Mouse (Mus musculus) adrenal gland (tissue): ENCODE measurements at regions not wholly inside any gene's neighbourhood (a gene's known extent, or its start where the extent isn't known, plus 50 kb on each side); places are given as distances from the start of the nearest gene placed in this dataset.

Experiments
- intact Hi-C: fragments of 180-260 bp; cut with DNase I; formaldehyde crosslinking; loops from one replicate; pipeline ENCODE4 v1.15.1; 2025

DNA sequence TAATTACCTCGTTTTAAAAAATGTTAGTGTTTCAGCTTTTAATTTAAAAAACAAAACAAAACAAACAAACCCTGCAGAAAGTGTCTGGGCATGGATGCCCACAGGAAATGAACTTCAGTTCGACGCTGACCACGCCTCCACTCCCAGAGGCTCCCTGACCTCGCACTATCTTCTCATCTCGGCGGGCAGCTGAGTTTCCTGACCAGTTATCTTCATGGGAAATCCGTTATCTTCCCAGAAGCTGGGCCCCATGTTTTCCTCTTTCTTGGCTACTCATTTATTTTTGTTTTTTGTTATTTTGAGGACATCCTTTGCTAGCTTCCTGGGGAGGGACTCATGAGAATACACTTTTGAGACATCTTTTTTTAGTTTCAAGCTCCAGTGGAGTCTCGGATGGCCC, 147.6 kb upstream of the Rbms1 start:
- intact Hi-C loops: no loop called here

DNA sequence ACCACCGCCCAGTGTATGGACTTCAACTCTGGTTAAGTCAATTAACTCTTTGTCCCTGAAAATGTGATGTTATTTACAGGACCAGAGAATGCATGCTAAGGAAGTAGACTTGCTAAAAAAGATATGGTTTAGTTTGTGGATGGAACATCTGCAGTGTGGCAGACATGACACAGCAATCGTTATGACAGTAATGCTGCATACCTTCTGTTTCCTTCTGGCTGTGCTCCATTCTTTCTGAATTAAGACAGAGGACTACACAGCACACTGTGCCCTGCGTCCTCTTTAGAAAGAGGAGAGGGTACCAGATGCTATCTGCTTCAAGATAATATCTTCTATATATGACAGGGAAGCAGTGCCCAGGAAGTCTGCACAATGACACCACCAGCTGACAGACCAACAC, 146.6 kb upstream of the Rbms1 start:
- intact Hi-C loops: no loop called here

DNA sequence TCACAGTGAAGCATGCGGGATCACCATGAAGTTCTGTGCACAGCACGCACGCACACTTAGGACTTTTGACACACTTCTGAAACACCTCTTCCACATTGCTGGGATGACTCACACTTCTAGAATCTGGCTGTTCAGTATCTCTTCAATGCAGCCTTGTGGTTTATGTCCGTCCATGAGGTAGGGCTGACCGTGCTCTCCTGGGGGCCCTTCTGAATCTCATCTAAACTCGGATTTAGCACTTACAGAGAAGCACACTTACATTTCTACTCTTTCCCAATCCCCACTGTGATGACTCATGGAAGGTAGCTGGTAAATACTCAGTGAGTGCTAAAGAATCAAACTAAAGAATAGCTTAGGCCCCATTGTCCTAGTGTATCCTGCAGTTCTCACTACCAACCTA, 142.2 kb upstream of the Rbms1 start:
- intact Hi-C loops: no loop called here

DNA sequence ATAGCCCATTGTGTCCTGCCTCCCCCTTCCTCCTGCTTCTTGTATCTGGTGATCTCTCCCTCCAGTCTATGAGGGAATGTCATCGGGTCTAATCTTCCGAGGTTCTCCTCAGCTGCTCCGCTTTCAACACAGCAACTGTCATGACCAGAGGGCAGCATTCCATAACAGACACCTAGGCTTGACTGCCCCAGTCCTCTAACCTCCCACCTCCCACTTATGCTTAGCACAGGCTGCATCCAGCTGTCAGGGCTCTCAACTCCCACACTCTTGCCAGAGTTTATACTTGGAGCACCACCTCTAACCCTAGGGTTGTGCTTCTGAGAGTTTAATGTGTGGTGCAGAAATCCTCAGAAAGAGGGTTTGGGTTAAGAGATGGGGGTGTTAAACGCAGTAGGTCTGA, 137.9 kb upstream of the Rbms1 start:
- intact Hi-C loops: no loop called here

GRCm38 (mm10) chr2:61088501-61088900, 125.5 kb upstream of the Rbms1 start:
- intact Hi-C loops: no loop called here

DNA sequence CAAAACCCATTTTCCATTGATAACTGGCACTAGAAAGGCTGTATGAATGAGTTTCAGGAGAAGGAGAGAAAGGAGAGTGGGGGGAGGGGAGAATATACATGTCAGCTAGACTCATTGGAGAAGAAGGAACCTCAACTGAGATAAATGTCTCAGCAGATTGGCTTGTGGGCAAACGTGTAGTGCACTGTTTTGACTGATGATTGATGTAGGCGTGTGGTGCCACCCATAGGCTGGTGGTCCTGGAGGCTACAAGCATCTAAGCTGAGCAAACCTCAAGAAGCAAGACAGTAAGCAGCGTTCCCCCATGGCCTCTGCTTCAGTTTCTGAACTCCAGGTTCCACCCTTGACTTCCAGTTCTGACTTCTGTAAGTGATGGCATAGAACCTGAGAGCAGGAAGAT, 121.8 kb upstream of the Rbms1 start:
- intact Hi-C loops: no loop called here

DNA sequence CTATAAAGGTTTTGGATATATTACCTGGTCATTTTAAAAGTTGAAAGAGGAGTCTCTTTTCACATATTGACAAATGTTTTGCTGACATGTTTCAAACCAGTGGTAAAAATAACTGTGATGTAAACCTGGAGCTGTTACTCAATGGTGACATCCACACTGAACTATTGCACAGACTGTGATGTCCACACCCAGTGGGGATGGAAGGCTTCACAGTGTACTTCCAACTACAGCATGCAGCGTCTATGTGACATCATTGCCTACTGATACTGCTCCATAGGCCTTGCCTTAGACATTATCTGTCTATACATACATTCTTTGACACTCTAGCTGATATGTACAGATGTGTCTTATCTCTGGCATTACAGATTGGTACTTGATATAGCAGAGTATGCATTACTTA, 120.1 kb upstream of the Rbms1 start:
- intact Hi-C loops: no loop called here

DNA sequence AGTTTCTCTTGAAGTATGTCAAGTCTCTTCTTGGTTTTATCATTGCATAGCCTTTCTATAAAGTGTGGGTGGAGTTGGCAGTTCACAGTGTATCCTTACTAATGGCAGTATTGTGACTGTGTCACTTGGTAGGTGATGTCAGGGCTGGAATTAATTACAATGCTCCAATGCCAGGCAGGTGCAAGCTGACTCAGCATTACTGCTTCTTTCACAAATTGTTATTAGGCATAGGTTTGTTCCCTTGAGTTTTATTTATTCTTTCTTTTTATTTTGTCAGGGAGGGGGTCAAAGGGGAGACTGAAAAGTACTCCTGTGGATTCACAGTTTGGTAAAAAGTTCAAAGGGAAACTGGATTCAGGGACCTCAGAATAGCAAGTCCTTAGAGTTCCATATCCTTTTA, 119.6 kb upstream of the Rbms1 start:
- intact Hi-C loops: no loop called here

DNA sequence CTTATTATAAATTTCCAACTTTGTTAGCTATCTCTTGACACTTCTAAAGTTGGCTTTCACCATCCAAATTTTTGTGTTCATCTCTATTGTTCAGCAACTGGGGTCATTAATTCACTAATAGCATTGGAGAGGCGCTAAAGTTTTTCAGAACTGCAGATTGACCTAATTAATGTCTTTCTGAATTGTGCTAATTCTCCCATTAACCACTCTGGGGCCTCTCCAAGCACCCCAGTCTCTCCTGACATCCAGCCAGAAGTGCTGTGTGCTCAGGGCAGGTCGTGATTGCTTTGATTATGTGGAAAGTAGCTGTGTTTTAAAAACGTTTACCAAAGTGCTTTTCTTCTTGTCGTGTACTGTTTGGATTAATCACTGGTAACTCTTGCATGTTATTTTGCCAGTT, 117.0 kb upstream of the Rbms1 start:
- intact Hi-C loops: no loop called here

GRCm38 (mm10) chr2:61071025-61071424, 108.0 kb upstream of the Rbms1 start:
- intact Hi-C loops: no loop called here

GRCm38 (mm10) chr2:61067877-61068276, 104.9 kb upstream of the Rbms1 start:
- intact Hi-C loops: no loop called here

DNA sequence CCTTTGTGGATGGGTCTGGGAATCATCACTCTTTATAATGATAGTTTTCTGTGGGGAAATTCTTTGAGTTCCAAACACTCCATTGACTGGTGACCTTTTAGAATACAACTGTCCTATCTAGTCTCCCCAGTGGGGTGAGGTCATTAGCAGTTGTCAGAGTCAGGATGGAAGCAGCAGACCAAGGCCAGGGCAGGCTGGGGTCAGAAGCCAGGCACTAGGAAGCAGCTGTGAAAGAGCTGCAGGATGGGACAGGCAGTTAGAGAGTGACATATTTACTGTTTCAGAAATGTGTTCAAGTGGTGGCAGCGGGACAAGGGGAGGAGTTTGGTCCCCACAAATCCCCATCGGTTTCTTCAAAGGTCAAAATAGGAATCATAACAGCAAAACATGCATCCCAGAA, 99.1 kb upstream of the Rbms1 start:
- intact Hi-C loops: no loop called here

- intact Hi-C loops: no loop called here
Measured at GRCm38 (mm10) chr2:61060906-61061305, 97.9 kb upstream of the Rbms1 start.

DNA sequence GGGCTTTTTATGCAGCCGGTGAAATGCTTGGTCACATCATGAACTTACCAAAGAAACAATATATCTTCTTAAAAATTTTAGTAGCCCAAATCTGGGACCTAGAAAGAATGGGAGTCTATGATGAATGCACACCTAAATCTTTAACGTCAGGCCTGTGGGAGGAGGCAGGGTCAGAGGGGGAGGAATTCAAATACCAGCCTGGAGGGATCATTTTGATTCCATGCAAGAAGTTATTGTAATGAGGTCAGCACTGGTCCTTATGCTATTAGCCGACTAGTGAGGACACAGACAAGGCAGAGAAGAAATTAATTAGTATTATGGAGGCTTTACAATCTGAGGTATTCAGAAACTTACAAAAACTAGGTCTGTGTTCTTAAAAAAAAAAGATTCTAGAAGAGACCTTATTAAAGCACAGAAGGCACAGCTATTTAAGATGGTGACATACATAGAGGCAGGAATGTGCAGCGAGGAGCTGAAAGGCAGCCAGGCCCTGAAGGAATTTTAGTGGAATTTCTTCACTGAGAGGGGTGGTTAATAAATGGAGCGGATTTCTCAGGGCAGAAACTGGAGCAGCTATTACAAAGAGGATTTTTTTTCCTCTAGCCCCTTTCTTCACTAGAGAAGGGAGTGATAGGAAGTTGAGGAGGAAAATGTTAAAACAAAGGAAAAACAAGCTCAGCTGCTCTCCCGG, 95.7 kb upstream of the Rbms1 start:
- intact Hi-C loops: no loop called here

GRCm38 (mm10) chr2:61052296-61052695, 89.3 kb upstream of the Rbms1 start:
- intact Hi-C loops: no loop called here

DNA sequence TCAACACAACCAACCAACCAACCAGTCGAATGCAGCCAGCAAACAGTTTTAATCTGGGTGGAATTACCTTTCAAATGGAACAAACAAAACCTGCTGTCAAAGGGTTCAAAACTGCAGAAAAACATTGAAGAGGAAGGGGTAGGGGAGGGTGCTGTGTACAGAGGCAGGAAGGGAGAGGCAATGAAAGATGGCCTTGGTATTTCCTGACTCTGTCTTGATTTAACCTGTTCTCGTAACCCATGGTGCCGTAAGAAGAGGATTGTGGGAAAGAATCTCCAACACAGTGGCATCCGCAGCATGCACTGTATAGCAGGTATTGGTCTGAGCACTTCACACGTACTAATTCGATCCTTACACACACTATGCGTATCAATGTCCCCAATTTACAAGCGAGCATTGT, 88.8 kb upstream of the Rbms1 start:
- intact Hi-C loops: no loop called here

GRCm38 (mm10) chr2:61046111-61046767, 83.2 kb upstream of the Rbms1 start:
- intact Hi-C loops: no loop called here

DNA sequence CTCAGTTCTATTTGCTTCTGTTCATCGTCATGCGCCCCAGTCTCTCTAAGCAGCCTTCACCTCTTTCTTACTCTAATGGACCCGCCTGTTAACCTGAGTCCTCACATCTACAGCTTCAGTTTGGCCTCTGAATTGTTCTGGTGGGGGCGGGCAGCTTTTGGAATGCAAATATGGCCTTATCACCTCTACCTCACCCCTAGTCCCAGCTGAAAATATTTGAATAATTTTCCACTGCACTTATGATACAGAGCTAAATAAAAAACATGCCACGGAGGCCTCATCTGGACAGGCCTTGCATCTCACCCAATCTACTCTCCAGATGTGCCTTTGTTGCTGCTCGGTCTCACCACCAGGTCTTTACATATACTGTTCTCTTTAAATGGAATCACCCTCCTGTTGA, 82.5 kb upstream of the Rbms1 start:
- intact Hi-C loops: no loop called here

- intact Hi-C loops: no loop called here
Measured at GRCm38 (mm10) chr2:61032920-61033319, 69.9 kb upstream of the Rbms1 start.

DNA sequence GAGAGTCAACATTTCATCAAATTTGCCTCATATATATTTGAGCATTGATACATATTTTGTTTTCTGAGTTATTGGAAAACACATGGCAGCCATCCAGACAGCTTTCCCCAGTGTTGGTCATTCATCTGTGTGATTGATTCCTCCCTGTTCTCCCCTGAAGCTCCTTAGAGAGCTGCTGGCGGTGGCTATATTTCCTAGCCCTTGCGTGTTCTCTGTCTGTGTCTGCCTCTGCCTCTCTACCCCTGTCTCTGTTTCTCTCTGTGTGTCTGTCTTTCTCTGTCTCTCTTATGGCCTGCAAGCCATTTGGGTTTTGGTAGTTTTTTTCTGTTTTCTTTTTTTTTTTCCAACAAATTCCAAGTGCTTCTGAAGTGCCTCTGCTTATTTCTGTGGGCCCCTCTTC, 66.7 kb upstream of the Rbms1 start:
- intact Hi-C loops: no loop called here

- intact Hi-C loops: no loop called here
Measured at GRCm38 (mm10) chr2:61028578-61028977, 65.6 kb upstream of the Rbms1 start.

DNA sequence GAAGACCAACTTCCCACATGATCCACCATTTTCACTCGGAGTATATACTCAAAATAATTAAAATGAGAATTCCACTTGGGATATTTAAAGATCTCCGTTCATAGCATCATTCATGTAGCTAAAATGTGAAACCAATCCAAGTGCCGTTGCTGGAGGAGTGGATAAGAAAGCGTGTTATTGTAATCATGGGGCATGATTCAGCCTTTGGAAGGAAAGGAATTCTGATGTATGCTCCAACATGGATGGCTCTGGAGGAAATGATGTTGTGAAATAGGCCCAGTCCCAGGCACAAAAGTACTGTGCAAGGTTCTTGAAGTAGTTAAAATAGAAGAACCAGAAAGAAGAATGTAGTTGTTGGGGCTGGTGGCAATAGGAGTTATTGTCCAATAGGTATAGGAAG, 64.7 kb upstream of the Rbms1 start:
- intact Hi-C loops: no loop called here

- intact Hi-C loops: no loop called here
Measured at GRCm38 (mm10) chr2:61022411-61022810, 59.4 kb upstream of the Rbms1 start.
